Mouse (Mus musculus) heart, adult 2 months (tissue): ENCODE measurements at regions not wholly inside any gene's neighbourhood (a gene's known extent, or its start where the extent isn't known, plus 50 kb on each side); places are given as distances from the start of the nearest gene placed in this dataset.

Experiments
- DNase-seq, 2 experiments: peaks; one replicate each; pipeline ENCODE4 v3.0.0; 2021
- H3K27ac ChIP-seq: fragments of 200-600 bp; 2 replicates; pipeline ENCODE4 v1.8.1; 2022
- H3K27me3 ChIP-seq: fragments of 200-500 bp; 2 replicates; pipeline ENCODE4 v1.6.1; 2012; ENCODE audit warnings: mild to moderate bottlenecking, low read length, inconsistent platforms, mixed read lengths; ENCODE audit not compliant: control insufficient read depth, insufficient read depth
- H3K36me3 ChIP-seq: fragments of 200-500 bp; 2 replicates; pipeline ENCODE4 v1.6.1; 2012; ENCODE audit warnings: low read length, inconsistent platforms; ENCODE audit not compliant: control insufficient read depth, insufficient read depth
- H3K4me1 ChIP-seq: fragments of 200-500 bp; 2 replicates; pipeline ENCODE4 v1.6.1; 2011; ENCODE audit warnings: low read length; ENCODE audit not compliant: control insufficient read depth, insufficient read depth
- H3K4me3 ChIP-seq: fragments of 200-600 bp; 2 replicates; pipeline ENCODE4 v1.8.1; 2022
- H3K79me2 ChIP-seq: fragments of 200-500 bp; replicated peaks from 2 replicates; pipeline ENCODE4 v1.6.1; 2012; ENCODE audit warnings: mild to moderate bottlenecking, inconsistent platforms, low read length, moderate library complexity, mixed read lengths; ENCODE audit not compliant: control insufficient read depth, insufficient read depth
- H3K9ac ChIP-seq: fragments of 200-500 bp; 2 replicates; pipeline ENCODE4 v1.6.1; 2012; ENCODE audit warnings: low read depth, mild to moderate bottlenecking, control low read depth, inconsistent platforms, low read length, mixed read lengths
- CTCF ChIP-seq: fragments of 200-600 bp; IDR thresholded peaks from 2 replicates; pipeline ENCODE4 v1.8.1; 2022; ENCODE audit warnings: antibody characterized with exemption, mild to moderate bottlenecking, moderate library complexity
- EP300 ChIP-seq: fragments of 200-500 bp; IDR thresholded peaks from 2 replicates; pipeline ENCODE4 v1.6.1; 2011; ENCODE audit warnings: low read depth, low read length, control low read depth; ENCODE audit not compliant: insufficient read depth
- POLR2A ChIP-seq: fragments of 200-500 bp; IDR thresholded peaks from 2 replicates; pipeline ENCODE4 v1.6.1; 2011; ENCODE audit warnings: mild to moderate bottlenecking, low read depth, low read length, control low read depth; ENCODE audit not compliant: insufficient read depth
- WGBS: fragments of 180-500 bp; shearing (Covaris S2); methylation state at CpG from one replicate; pipeline ENCODE4 v1.1.7; 2018; 5-methylcytosine and 5-hydroxymethylcytosine counted together
- intact Hi-C: fragments of 180-260 bp; cut with DNase I; formaldehyde crosslinking; loops from one replicate; pipeline ENCODE4 v1.15.1; 2025

DNA sequence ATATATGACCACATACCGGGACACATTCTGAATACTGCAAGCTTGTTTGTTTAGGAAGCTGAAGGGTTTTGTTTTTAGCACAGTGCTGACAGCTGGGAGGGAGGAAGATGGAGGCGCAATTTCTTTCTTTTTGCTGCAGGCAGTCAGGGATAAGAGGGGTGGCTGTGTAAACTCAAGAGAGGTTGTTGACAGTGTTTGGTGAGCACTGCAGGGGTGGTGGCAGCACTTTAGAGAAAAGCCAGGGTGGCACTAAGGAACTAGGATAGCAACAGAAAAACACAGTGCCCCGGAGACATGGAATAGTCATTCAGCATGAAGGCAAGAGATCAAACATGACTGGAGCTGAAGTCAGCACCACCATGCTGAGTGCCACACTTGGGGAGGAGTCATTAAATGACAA, 51.9 kb upstream of the 1700009N14Rik start:
- no peaks in the 10 kb centered on the region for H3K4me1 ChIP-seq
- H3K4me3 ChIP-seq = no peak overlapping the region
- DNase-seq = no peak
- 15% methylated on average over 3 of the region's 3 CpGs for WGBS
- no peaks in the 10 kb centered on the region for H3K27me3 ChIP-seq
- TF ChIP-seq EP300 = no peak
- no peak for TF ChIP-seq POLR2A
- no peak for TF ChIP-seq CTCF
- no peaks in the 10 kb centered on the region for H3K79me2 ChIP-seq
- intact Hi-C loops = no loop called here
- no peaks in the 10 kb centered on the region for H3K36me3 ChIP-seq
- no peak overlapping the region for H3K9ac ChIP-seq
- H3K27ac ChIP-seq = no peak overlapping the region
